Mouse (Mus musculus) v-Abl transformed pro-B cells (cell line): ENCODE data around the gene Gm49352.
"Not testable (repeated sequence)": the region's sequence is repeated elsewhere in the genome, so short reads cannot be mapped to it uniquely, and the experiment has no call there.

Source experiments
- in situ Hi-C, 2 experiments: fragments of 400-800 bp; cut with MboI; formaldehyde crosslinking; loops; one replicate each; pipeline ENCODE4 v1.15.1; 2025; ENCODE audit not compliant: unreplicated experiment in 2 of 2

Gene Gm49352

DNA sequence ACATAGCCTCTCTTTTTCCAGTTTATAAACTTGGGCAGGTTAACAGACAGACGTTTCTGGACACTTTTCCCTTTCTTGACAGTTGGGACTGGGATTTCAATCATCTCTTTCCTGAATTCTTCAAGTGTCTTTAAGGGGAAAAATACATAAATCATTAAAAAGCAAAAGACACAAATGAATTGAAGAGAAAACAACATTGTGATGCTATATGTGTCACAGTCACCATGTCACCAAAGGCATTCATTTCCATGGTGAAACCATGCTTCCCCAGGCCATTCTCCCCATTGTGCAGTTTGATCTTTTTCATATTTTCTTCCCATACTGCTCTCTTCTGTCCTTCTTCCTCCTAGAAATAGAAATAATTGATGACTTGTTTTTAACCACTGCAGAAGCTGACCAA is at the start of gene Gm49352:
Gene Gm49352 (minus strand): TSS at position 101 of the 400 bp plus-strand sequence.
- in situ Hi-C loops: not testable (repeated sequence)

DNA sequence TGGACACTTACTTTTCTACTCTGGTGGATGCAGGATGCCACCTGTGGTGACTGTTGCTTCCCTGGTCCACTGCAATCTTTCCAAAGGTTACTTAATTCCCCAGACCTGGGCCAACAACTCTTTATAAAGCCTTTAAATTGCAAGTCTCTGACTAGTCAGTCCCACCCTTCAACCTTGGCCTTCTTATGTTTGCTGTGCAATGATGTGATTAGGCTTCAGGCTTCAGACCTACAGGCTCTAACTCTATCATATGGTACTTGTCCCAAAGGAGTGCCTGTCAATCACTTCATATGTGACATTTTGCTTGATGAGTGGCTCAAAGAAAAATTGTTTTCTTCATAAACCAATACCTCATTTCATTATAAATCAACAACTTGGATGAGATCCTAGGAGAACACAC is 2.1 kb upstream of the Gm49352 start, which contains the start of gene Cts3:
Gene Cts3 (minus strand): TSS at position 101 of the 400 bp plus-strand sequence.
- in situ Hi-C loops: no loop called here

DNA sequence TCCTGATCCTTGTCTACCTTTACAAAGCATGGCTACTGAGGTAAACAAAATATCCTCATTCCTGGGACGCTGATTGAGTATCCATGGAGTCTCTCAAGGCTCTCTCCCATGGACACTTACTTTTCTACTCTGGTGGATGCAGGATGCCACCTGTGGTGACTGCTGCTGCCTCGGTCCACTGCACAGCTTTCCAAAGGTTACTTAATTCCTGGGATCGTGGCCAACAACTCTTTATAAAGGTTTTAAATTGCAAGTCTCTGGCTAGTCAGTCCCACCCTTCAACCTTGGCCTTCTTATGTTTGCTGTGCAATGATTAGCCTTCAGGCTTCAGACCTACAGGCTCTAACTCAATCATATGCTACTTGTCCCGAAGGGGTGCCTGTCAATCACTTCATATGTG is 26.3 kb downstream of the Gm49352 start, which contains the start of gene Ctsm:
Gene Ctsm (minus strand): TSS at position 209 of the 400 bp plus-strand sequence.
- in situ Hi-C loops: no loop called here
